Mouse (Mus musculus): Measurements from ENCODE around the gene Cym. TPM values are rescaled to one million over a fixed set of nuclear protein-coding genes. Genes with fewer than 3 reads are reported as not detected.

Gene Cym
- polyA plus RNA-seq, 1 experiment from 2014 or later = 0.15 TPM

DNA sequence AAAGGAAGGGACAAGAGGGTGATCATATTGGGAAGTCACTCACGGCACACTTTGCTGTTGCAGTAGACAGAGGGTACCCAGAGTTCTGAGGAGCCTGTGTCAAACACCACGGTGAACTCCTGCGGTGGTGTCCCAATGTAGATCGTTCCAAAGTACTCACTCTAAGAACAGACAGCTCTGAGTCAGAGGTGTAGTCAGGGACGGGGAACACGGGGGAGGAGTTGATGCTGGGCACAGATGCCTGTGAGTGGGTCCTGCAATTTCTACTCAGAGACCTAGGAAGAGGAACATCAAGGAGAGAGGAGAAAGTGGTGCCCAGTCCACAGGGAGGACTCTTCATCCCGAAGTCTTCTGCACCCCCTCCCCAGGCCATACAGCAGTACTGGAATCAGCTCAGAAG is 3.0 kb downstream of the Cym start:
- Histone ChIP-seq H3K36me3 (no peaks in the 10 kb centered on the region), H3K9ac (no peak overlapping the region), H3K4me3 (no peak overlapping the region), H3K4me2 (no peak overlapping the region), H3K4me1 (no peaks in the 10 kb centered on the region), H3K27ac (no peak overlapping the region), H3K9me3 (no peaks in the 10 kb centered on the region), H3K27me3 (0 out of 2 replicates have a peak, but pooled peaks cover 2% of the 10 kb centered on the region)
- ATAC-seq (ENCODE audit: insufficient number of reproducible peaks, low FRiP score, low TSS enrichment, low read depth) = no peak
- 79% methylated on average over 7 of the region's 7 CpGs for WGBS

DNA sequence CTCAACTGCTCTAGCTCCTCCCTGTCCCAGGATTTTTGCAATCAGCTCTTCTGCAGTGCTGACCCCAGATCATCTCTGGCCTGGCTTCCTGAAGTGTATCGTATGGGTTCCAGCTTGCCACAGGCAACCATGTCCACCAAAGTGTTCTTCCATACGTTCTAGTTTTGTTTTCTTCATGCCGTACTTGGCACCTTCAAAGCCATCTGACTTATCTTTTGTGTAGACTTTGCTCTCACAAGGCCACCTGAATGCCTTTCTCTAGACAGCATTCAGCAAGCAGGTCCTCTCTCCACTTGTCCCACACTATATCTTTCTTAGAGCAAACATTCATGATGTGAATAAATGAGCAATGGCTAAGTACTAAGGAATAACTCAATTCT is 4.4 kb downstream of the Cym start:
- WGBS = 85% methylated on average over 3 of the region's 3 CpGs

DNA sequence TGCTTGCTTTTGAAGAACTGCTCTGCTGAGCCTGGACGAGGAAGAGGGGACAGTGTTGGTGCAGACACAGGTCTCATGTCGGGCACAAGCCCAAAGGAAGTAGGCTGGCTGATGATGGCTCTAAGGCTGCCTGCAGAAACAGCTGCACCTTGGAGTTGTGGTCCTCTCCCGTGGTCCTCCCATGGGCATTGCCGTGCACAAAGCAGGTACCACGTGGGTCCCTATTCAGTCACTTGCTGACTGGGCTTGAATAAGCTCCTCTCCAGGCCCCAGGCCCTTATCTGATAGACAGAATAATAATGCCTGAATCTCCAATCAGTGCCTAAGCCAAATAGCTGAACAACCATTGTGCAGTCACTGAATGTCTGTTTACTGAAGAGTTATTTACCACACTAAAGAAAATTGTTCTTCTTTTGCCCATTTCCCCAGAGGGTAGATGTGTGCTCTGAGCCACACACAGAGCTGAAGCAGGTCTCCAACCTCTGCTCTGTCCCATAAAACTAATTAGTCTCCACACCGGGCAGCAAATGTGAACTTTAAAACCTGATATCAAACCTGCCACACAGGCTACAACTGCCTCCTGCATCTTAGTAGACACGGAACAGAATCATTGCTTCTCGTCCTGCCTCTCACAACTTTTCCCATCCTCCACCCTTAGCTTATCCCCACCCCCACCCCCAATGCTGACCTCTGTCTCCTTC is 5.0 kb downstream of the Cym start:
- H3K4me3 ChIP-seq = no peak overlapping the region
- H3K4me1 ChIP-seq = no peaks in the 10 kb centered on the region
- no peak for ATAC-seq (ENCODE audit: insufficient number of reproducible peaks, low FRiP score, low TSS enrichment, low read depth)
- H3K27me3 ChIP-seq = 0 out of 2 replicates have a peak, but pooled peaks cover 2% of the 10 kb centered on the region
- no peaks in the 10 kb centered on the region for H3K9me3 ChIP-seq
- no peaks in the 10 kb centered on the region for H3K36me3 ChIP-seq
- H3K27ac ChIP-seq = no peak overlapping the region
- H3K9ac ChIP-seq = no peak overlapping the region
- no peak overlapping the region for H3K4me2 ChIP-seq
- 61% methylated on average over 8 of the region's 8 CpGs for WGBS

More for the DNA sequence above, 4.4 kb downstream of the Cym start:
- H3K36me3 ChIP-seq = no peaks in the 10 kb centered on the region
- H3K27me3 ChIP-seq = 0 out of 2 replicates have a peak, but pooled peaks cover 2% of the 10 kb centered on the region
- H3K4me3 ChIP-seq = no peak overlapping the region
- no peak overlapping the region for H3K27ac ChIP-seq
- ATAC-seq (ENCODE audit: insufficient number of reproducible peaks, low FRiP score, low TSS enrichment, low read depth) = no peak
- no peaks in the 10 kb centered on the region for H3K4me1 ChIP-seq
- no peaks in the 10 kb centered on the region for H3K9me3 ChIP-seq
- H3K4me2 ChIP-seq = no peak overlapping the region
- H3K9ac ChIP-seq = no peak overlapping the region

DNA sequence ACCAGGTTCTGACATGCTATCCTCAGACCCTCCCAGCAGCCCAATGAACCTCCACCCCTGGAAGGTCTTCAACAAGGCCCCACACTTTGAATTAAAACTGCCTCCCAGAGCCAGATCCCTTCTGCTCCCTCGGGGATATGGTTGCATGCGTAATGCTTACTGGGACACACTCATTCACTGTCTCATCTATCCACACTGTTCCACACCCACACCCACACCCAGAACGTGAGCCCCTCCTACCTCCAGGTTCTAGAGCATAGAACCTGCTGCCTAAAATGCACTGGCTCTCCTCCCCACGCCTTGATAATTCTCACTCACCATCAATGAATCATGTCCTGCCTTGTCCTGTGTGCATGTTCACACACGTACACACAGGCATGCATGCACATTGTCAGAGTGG is 6.9 kb downstream of the Cym start:
- Histone ChIP-seq H3K4me3 (no peak overlapping the region), H3K4me1 (no peaks in the 10 kb centered on the region), H3K9ac (no peak overlapping the region), H3K4me2 (no peak overlapping the region), H3K9me3 (no peaks in the 10 kb centered on the region), H3K27ac (no peak overlapping the region), H3K27me3 (0 out of 2 replicates have a peak, but pooled peaks cover 2% of the 10 kb centered on the region), H3K36me3 (no peaks in the 10 kb centered on the region)
- ATAC-seq (ENCODE audit: insufficient number of reproducible peaks, low FRiP score, low TSS enrichment, low read depth) = no peak
- 73% methylated on average over 5 of the region's 5 CpGs for WGBS

DNA sequence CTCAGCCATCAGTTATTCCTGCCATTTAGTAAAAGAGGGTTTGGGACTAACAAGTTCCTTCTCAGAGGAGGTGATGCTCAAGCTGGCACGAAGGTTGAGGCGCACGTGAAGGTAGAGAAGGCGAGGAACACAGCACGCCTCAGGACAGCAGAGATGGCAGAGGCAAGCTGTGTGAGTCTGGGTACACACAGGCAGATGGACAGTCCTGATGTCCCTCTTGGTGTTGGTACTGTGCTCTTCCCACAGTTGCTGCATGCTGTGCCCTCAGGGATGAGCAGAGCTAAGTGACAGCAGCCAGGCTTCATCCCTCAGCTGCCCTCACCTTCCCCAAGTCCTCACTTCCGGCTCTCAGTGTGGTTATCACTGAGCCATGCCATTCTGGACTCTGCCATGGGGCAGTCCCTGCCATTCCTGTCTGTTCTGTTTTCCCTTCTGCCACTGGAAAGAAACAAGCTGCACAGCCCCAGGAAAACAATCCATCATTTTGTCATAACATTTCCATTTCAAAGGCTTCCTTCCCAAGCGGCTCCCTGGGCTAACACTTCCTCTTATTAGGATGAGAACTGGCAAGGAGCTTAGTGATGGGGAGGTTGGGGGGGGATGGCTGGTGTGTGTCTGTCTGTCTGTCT is 13.8 kb downstream of the Cym start:
- no peaks in the 10 kb centered on the region for H3K36me3 ChIP-seq
- no peak overlapping the region for H3K4me2 ChIP-seq
- H3K4me3 ChIP-seq = no peak overlapping the region
- no peak overlapping the region for H3K27ac ChIP-seq
- WGBS = 54% methylated on average over 7 of the region's 7 CpGs
- H3K9me3 ChIP-seq = no peaks in the 10 kb centered on the region
- no peaks in the 10 kb centered on the region for H3K4me1 ChIP-seq
- ATAC-seq (ENCODE audit: insufficient number of reproducible peaks, low FRiP score, low TSS enrichment, low read depth) = no peak
- no peak overlapping the region for H3K9ac ChIP-seq
- H3K27me3 ChIP-seq = no peaks in the 10 kb centered on the region

DNA sequence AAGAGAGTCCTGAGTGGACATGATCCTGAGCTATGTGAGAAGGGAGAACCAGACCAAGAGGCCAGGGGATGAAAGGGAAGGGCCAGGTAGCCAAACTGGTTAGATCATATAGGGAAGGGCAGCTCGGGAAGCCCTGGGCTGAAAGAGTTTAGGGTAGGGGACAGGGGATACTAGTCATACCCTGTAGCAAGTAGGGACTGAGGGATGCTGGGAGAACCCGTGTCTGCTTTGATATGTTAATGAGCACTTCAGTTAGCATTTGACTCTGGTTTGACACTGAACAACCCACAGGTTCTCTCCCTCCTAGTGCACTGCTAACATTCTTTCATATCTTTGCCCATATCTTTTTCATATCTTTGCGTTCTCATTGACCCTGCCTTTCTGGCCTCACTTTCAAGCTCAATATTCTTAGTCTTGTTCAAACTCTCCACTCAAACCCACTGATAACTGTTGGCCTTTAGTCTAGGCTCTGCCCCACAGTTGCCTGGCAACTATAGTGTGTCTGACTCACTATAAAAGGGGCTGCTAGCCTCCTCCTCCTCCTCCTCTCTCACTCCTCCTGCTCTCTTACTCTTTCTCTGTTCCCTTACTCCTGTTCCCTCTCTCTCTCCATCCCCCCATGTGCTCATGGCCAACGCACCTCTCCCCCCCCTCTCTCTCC is 14.9 kb downstream of the Cym start:
- H3K9me3 ChIP-seq = no peaks in the 10 kb centered on the region
- no peak overlapping the region for H3K4me2 ChIP-seq
- ATAC-seq (ENCODE audit: insufficient number of reproducible peaks, low FRiP score, low TSS enrichment, low read depth) = no peak
- no peak overlapping the region for H3K4me3 ChIP-seq
- no peak overlapping the region for H3K9ac ChIP-seq
- H3K27me3 ChIP-seq = no peaks in the 10 kb centered on the region
- H3K36me3 ChIP-seq = no peaks in the 10 kb centered on the region
- WGBS = 50% methylated on average over 4 of the region's 4 CpGs
- H3K4me1 ChIP-seq = no peaks in the 10 kb centered on the region
- no peak overlapping the region for H3K27ac ChIP-seq

DNA sequence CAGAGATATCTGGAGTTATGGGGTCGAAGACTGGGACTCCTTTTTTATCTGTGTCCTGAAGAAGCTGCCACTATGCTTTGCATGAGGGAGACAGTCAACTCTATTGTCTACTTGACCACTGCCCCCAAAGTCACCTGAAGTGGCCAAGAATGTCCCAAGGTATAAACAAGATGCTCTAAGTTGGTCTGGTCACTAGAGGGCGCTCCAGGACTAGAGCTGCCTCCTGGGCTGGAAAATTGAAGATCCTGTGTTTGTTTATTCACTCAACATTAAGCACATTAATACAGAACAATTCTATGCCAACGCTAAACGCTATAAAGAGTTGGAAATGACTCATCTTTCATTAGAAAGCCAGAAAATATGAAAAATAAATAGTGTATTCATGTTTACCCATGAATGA is 15.5 kb downstream of the Cym start:
- no peak overlapping the region for H3K27ac ChIP-seq
- no peak overlapping the region for H3K9ac ChIP-seq
- 11% methylated on average over 4 of the region's 4 CpGs for WGBS
- no peak for ATAC-seq (ENCODE audit: insufficient number of reproducible peaks, low FRiP score, low TSS enrichment, low read depth)
- H3K36me3 ChIP-seq = no peaks in the 10 kb centered on the region
- no peak overlapping the region for H3K4me3 ChIP-seq
- H3K27me3 ChIP-seq = no peaks in the 10 kb centered on the region
- H3K4me1 ChIP-seq = no peaks in the 10 kb centered on the region
- no peaks in the 10 kb centered on the region for H3K9me3 ChIP-seq
- no peak overlapping the region for H3K4me2 ChIP-seq

DNA sequence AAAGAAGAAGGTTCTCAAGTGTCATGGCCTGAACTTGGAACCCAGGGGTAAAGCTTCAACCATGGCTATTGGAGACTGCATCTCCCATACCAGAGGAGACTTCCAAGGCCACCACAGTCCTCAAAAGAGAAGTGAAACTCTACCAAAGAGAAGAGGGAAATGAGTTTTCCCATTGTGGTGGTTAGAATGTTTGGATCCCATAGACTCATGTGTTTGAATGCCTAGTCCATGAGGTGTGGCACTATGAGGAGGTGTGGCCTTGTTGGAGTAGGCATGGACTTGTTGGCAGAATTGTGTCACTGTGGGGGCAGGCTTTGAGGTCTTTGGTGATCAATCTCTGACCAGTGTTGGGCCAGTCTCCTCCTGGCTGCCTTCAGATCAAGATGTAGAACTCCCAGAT is 16.4 kb downstream of the Cym start:
- no peaks in the 10 kb centered on the region for H3K27me3 ChIP-seq
- H3K27ac ChIP-seq = no peak overlapping the region
- H3K4me3 ChIP-seq = no peak overlapping the region
- no peaks in the 10 kb centered on the region for H3K9me3 ChIP-seq
- no peak for ATAC-seq (ENCODE audit: insufficient number of reproducible peaks, low FRiP score, low TSS enrichment, low read depth)
- no peaks in the 10 kb centered on the region for H3K36me3 ChIP-seq
- no peak overlapping the region for H3K4me2 ChIP-seq
- no peaks in the 10 kb centered on the region for H3K4me1 ChIP-seq
- H3K9ac ChIP-seq = no peak overlapping the region

DNA sequence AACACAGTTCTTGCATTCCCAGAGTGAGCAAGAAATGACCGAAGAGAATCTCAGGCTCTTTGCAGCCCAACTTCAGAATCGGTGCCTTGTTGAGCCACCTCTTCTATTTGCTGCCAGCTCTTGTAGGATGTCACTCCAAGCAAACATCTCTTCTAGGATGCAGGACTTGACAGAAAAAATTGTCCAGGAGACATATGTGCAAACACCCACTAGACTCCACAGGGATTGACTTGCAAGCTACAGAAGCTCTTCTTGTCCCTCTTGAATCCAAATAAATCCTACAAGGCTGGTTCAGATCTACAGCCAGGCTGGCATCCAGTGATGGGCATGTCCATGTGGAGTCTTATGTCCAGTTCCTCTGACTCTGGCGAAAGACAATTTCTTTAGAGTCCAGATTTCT is 17.1 kb downstream of the Cym start:
- WGBS = 84% methylated on average over 3 of the region's 3 CpGs
- ATAC-seq (ENCODE audit: insufficient number of reproducible peaks, low FRiP score, low TSS enrichment, low read depth) = no peak

DNA sequence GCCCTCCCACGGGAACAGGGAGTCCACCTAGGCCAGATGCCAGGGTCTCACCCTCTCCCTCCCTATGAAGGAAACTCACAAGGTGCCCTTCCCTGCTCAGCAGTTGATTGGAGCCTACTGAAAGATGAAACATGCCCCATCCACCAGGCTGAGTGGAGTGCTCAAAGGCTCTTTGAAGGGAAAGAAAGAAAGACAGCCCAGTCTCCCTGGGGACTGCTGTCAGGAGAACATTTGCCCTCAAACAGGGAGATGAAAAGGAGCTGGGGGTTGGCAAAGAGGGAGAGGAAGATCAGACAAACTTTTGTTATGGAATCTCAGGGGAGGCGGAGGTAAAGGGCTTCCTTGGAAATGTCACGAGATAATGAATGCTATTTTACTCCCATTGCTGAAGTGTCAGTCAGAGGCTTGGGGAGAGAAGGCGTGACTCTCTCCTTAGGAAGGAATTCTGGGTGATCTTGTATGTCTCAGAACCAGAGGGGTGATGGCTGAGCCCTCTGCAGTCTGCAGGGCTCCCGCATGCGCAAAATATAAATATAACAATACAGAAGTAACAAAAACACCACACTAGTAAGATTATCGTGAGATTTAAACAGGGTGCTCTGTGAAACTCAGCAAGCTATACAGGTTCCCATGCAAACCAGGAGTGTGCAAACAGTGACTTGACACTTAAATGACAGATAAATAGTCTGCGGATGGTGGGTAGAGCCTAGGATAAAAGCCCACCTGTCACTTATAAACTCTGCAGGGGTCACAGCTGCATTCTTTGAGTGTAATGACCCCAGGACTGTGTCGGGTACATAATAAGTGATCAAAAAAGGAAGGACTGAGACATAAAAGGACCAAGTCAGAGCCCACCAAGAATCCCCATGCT is 20.0 kb downstream of the Cym start:
- WGBS = 36% methylated on average over 9 of the region's 9 CpGs
- Histone ChIP-seq H3K4me2 (no peak overlapping the region), H3K4me1 (no peaks in the 10 kb centered on the region), H3K9me3 (no peaks in the 10 kb centered on the region), H3K9ac (no peak overlapping the region), H3K27me3 (no peaks in the 10 kb centered on the region), H3K27ac (no peak overlapping the region), H3K36me3 (no peaks in the 10 kb centered on the region), H3K4me3 (no peak overlapping the region)
- no peak for ATAC-seq (ENCODE audit: insufficient number of reproducible peaks, low FRiP score, low TSS enrichment, low read depth)

More for the DNA sequence above, 17.1 kb downstream of the Cym start:
- H3K36me3 ChIP-seq = no peaks in the 10 kb centered on the region
- H3K4me1 ChIP-seq = no peaks in the 10 kb centered on the region
- H3K4me2 ChIP-seq = no peak overlapping the region
- H3K27ac ChIP-seq = no peak overlapping the region
- no peaks in the 10 kb centered on the region for H3K9me3 ChIP-seq
- H3K4me3 ChIP-seq = no peak overlapping the region
- no peaks in the 10 kb centered on the region for H3K27me3 ChIP-seq
- H3K9ac ChIP-seq = no peak overlapping the region

DNA sequence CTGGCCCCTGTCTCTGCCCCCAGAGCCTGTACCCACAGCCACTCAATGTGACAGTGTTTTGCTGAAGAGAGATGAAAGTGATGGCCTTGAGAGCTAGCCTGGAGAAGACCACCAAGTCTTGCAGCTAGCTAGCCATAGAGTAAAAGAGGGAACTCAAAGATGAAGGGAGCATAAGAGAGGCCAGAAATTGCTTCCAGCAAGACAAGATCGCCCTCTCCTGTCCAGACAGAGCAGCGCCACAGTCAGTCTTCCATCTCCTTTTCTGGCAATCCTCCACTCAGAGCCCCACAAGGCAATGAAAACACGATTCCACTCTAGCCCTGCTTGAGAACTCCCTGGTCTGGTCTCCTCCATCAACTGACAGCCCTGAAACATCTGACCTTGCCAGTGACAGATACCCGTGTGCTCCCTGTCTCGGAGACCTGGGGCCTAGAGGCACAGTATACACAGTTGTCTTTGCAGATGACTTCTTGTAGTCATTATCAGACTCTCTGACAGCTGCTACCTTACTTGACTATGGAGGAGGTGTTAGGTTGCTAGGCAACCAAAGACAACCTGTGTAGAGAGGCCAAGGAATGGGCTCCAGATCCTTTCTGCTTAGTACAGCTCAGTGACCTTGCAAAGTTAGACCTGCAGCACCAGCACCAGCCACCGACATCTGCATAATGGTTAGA is 33.2 kb downstream of the Cym start:
- Histone ChIP-seq H3K9me3 (no peaks in the 10 kb centered on the region), H3K9ac (no peak overlapping the region), H3K4me1 (no peaks in the 10 kb centered on the region), H3K36me3 (no peaks in the 10 kb centered on the region), H3K27me3 (no peaks in the 10 kb centered on the region), H3K4me3 (no peak overlapping the region), H3K4me2 (no peak overlapping the region), H3K27ac (no peak overlapping the region)
- no peak for ATAC-seq (ENCODE audit: insufficient number of reproducible peaks, low FRiP score, low TSS enrichment, low read depth)
- 36% methylated on average over 6 of the region's 6 CpGs for WGBS
